Mouse (Mus musculus) adrenal gland, adult 2 months (tissue): Measurements from ENCODE around the gene Rbfox2. TPM values are rescaled to one million over a fixed set of nuclear protein-coding genes. Genes with fewer than 3 reads are reported as not detected.

Experiments used
- DNase-seq: peaks from one replicate; pipeline ENCODE4 v3.0.0; 2021
- polyA plus RNA-seq: library from polyadenylated mRNA; depleted of rRNA; stranded (reverse); fragments of >200 nt; gene quantifications from 2 replicates; pipeline ENCODE4 v1.2.3, GENCODE M21; 2012
- total RNA-seq, 2 experiments: library from RNA; stranded (reverse); gene quantifications; 2 replicates each; pipeline ENCODE4 v1.2.3; 2021

The Rbfox2 gene
- total and polyA plus RNA-seq, 3 experiments: 56.1 to 74.8 (median 68.7) TPM

DNA sequence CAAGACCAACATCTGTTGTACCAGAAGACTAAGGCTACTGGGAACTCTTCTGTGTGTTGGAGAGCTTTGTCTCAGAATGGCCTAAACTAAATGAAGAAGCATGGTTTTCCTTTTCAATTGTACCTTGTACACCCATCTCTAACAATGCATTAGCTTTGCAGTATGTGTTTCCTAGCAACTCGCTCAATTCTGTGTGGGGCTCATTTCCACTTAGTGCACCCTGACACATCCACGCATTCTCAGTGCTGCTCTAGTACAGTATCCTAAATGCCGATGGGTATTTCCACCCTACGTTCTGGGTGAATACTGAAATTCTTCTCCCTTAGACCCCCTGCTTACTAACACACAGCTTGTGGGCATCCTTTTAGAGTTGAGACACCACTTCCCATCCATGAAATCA lies 71.3 kb downstream of the Rbfox2 start:
- no peak for DNase-seq

DNA sequence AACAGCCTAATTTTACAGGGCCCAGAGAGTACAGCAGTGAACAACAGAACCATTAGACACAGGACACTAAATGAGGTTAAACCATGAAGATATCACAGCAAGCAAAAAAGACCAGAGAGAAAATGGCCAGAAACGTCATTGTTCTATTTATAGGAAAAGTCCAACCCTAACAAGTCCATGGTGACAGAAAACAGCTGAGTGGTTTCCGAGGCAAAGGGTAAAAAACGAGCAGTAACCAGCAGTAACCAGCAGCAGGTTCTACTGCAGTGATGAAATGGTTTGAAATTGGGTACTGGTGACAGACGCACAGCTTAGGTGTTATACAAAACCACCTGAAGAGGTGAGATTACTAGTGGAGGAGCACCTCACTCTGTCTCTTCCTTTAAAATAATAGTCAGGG lies 72.5 kb downstream of the Rbfox2 start:
- no peak for DNase-seq

DNA sequence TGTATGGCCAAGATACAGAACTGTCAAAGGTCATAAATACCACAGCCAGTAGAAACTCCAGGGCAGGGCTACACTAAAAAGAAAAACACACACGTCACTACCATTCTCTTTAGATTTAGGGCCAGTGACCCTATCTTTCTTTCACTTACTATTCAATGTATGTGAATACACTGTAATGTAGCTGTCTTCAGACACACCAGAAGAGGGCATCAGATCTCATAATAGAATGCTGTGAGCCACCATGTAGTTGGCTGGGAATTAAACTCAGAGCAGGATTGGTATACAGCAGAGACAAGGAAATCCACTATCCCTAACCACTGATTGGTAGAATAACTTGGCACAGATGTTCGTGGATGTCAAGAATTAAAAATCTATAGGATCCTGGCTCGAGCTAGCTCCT lies 76.7 kb downstream of the Rbfox2 start:
- no peak for DNase-seq

DNA sequence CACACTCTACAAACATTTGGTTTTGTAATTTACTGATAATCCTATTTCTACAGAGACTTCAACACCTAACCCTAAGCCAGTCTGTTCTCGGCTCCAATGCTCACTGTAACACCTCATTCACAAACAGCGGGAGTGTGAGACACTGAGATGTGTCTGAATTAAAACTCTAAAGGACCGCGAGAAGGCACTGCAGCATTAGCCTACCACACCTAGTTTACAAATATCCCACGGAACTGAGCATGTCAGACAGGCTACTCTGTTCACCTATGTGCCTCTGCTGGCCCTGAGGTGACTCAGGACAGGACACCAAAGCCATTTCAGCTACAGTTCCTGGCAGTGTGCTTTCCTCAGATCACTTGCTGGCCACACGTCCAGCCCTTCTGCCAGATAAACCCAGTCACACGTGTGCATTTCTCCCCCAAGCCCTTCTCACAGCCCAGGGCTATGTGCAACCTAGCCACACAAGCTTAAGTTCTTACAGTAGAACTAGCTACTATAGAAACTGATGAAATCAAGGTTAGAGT lies 79.9 kb downstream of the Rbfox2 start:
- no peak for DNase-seq

DNA sequence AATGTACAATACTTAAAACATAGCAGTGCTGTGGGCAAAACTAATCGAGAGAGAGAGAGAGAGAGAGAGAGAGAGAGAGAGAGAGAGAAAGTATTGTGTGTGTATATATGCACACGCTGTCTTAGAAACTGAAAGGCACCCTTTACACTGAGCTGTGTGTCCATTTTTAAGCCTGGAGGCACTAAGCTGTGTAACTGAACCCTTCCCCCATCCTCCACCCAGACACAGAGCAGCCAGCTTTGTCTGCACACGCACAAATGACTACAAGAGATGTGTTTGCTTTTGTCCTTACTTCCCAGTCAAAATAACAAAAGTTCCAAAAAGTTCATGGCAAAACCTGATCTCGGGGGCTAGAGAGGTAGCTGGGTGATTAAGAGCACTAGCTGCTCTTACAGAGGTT lies 80.9 kb downstream of the Rbfox2 start:
- DNase-seq: no peak

DNA sequence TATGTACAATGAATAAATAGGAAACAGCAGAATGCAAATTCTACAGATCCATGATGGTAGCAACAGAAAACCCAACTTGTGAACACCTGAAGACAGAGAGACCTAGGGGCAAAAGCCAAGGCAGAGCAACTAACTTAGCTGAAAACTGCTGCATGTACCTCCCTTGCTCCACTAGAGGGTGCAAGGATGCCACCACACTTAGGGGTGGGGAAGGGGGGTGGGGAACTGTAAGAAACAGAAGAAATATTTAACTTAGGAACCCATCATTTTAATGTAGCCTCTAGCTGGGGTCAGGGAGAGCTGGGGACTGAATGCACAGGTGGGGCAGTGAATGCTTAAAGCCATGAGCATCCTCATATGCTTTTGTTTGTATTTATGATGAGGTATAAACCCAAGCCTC lies 81.5 kb downstream of the Rbfox2 start:
- peak; percentile 35 for DNase-seq

DNA sequence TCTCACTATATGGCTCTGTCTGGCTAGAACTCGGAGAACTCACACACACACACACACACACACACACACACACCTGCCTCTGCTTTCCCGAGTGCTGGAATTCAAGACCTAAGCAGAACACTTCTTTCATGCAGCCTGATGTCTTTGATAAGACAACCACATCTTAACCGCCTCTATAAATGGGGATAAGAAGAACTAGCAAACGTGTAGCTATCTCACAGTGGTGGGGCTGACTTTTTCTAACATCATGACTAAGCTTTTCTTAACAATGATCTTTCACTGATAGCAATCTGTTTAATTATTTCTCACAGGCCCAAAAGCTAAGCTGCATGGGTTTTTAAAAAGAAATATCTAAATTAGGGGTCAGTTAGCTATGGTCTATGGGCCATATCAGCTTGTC lies 86.0 kb downstream of the Rbfox2 start:
- DNase-seq: no peak

DNA sequence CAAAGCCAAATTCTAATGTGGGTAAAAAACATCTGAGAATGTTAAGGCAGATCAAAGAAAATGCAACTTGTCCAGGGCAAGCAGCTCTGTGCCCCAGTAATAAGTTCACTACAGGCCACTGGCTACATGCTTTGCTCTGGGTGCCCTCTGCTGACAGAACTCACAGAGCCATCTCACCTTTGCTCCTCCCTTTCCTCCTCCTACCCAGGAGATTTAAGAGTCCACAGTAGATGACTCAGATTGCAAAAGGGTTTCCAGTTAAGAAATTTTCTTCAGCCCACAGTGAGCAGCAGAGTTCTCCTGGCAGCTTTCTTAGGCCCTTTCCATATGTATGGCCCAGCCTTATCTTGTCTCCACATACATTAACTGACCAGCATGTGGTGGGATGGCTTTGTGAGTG lies 86.7 kb downstream of the Rbfox2 start:
- peak; percentile 89 for DNase-seq

DNA sequence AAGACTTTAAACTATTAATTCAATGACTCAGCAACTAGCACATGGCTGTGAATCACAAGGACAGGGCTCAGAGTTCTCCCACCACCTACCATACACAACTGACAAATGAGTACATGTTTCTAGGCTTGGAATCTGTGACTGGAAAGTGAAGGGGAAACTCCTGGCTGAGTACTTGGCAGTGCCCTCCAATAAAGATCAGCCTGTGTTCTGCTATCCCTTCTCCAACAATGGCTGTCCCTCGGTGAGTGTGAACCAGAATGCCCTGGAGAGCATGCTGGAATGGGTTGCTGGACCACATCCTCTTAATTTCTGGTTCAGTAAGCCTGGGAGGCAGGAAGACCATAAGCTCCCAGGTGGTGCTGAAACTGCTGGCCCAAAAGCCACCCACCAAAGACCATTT lies 87.2 kb downstream of the Rbfox2 start:
- peak; percentile 57 for DNase-seq

DNA sequence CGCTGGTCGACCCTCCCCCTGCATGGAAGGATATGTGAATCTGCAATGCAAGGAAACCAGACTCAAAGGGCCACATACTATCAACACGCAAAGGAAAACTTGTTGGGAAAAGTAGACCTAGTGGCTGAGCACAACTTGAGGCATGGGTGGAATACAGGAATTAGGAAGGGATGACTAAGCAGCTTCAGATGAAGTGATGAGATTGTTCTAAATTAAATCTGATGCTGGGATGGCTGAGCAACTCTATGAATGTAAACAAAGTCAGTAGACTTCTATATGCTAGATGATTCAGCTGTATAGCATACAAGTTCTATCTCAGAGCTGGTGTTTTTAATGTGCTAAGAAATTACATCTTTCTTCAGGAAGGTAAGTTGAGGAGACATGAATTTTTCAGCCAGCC lies 88.8 kb downstream of the Rbfox2 start:
- DNase-seq: no peak

DNA sequence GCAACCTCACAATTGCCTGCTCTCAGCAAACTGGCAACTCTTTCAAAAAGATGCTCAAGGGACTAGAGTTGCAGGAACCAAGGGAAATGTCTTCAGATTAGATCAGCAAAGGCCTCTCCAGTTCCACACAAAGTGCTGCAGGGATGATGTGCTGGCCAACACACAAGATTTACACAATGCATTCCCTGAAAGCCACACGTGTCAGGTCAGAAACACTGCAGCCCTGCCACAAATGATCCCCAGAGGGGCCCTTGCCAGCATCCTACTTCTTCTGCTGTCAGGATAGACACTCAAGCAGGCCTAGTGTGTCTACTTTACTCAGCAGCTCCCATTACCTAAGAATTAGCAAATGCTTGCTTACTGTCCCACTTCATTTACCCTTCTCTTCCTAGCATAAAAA lies 89.3 kb downstream of the Rbfox2 start:
- no peak for DNase-seq

DNA sequence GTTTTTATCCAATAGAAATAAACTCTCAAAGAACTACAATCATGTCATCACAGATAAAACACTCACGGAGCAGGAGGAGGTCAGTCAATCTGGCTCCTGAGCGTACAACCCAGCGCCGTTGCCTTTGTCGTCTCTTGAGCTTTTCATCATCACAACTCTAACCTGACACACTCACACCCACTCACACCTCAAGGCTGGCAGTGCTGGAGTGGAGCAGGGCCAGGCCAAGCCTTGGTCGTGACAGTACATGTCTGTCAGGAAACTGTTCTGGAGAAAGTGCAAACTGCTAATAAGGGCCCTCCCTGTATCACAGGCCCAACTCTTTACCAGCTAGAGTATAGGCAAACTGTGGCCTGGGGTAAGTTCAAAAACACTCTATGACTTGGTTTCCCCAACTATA lies 90.1 kb downstream of the Rbfox2 start:
- DNase-seq: no peak

DNA sequence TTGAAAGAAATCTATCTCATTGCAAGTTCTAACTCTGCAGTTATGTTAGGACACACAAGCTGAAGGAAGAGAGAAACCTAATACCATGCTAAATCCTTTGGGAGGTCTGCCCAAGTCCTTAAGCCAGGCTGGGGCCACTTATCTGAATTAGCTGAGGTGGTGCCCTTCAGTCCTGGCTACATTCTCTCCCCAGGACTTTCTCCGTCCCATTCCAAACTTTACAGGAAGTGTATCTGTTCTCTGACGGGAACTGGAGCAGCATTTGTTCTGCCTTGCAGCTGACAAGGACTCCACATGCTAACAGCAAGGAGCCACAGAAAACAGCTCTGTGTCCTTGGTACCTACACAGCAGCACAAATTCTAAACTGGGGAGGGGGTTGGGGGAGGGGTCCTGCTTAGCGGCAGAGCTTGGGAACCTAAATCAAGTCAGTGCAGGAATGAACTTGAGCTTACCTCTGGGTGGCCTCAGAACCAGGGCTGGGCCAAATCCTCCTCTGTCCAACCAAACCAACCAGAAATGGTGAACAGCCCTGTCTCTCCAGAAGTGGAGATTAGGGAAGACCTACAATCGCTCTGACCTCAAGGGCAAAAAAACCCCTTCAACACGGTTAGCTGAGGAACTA lies 91.5 kb downstream of the Rbfox2 start:
- DNase-seq: no peak

DNA sequence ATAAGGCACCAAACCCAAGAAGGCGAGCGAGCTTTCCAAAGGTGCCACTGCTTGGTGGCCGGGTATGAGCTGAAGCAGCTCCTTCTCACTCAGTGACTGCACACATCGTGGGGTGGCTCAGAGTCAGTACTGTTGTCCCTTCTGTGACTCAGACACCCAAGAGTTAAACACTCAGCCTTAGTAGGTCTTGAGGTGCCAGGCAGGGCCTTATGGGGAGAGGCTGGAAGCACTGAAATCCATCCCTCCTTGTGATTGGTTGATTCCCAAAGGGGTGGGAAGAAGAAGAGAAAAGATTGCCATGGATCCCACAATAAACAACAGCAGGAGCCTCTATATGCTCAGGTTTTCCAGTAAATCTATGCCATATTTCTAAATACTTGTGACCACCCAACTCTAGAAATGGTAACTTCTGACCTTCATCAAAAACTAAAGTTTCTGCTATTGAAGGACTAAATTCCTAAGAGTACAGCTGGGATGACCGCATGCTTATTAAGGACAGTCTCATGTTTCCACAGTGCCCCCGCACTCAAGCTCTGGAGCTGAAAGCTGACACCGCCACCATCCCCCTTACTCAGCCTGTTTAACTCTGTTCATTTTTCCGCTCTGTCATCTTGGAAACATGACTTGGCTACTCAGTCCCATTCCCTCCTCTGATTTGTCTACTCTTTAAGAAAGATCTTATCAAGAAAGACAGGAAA lies 92.2 kb downstream of the Rbfox2 start:
- DNase-seq: no peak

DNA sequence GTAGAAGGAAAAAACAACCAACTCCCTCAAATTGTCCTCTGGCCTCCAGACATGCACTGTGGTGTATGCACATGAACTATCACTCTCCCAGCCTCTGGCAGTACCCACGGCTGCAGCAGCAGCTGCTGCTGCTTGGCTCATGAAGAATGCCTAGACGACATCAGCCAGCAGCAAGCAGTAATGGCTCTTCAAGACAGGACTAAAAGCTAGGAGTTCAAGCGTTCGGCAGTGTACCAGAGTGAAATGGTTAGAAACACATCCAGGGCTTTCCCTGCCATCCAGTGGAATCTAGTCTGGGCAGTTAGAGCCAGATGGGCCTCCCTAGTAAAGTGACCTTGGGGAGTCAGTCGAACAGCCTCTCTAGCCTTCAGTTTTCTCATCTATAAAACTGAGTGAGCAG lies 93.0 kb downstream of the Rbfox2 start:
- DNase-seq: no peak

DNA sequence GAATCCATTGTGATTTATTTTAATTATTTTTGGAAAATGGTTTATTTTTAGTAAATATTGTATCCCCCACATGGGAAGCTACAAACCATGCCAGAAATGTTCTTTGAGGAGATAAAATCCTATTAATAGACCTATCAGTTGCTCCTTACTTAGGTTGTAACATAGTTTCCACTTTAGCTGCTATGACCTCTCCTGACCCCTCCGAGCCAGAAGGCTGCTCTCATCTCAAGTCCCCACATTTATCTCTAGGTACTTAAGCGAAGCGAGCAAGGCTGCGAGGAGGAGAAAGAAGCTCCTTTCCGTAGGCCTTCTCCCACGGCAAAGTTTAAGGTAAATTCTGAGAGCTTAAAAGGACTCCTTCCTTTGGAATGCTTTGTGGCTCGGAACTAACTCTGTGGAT lies 94.0 kb downstream of the Rbfox2 start:
- no peak for DNase-seq

DNA sequence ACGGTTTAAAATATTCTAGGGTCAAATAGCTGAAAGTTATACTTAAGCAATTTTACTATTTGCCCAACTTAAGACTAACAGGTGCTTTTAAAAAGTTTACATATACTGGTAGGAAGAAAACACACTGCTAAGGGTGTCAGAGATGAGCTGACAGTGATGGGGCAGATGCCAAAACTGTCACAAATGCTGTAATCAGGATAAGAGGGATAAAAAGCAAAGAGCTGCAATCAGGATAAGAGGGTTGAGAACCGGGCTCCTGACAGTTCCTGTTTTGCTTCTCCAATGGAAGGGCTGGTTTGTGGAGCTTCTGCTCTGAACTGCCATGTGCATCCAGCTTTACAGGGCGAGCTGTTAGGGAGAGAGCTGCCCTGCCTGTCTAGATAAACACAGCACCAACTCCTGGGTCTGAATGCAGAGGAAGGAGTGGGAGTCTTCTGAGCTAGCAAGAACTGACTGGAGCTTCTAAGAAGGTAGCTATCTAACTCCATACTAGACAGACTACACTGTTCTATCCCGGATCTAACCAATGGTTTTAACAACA lies 94.5 kb downstream of the Rbfox2 start:
- DNase-seq: no peak

DNA sequence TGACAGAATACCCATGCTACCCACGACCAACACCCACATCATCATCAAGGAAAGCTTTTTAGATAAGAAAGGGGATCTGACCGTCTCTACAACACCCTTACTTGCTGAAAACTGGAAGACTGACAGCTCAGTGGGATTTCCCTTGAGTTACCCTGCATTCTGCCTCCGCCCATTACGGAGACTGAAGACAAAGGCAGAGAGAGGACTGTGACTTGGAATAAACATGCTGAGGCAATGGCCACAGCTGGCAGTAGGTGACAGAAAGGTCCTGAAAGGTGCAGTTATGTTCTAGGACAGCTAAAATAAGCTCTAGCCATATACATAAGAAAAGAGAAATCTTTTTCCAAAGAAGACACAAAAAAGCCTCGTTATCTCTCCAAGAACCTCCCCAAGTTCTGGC lies 99.8 kb downstream of the Rbfox2 start:
- DNase-seq: no peak

DNA sequence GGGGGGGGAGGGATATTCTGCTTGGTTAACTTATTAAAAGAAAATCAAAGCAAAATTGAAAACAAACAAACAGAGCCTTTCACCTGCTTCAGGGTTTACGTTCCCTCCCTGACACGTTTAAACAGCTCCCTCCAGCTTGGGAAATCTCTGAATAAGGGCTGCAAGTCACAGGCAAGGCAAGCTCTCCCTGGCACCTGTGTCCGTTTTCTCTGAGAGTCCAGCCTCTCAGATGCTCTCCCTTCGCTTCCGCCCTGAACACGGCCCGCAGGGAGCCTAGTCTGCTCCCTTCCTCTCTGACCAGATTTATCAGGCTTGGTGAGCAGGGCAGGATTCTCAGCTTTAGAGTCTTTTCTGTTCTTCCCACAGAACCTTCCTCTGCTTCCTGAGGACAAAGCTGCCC lies 101.9 kb downstream of the Rbfox2 start:
- no peak for DNase-seq

DNA sequence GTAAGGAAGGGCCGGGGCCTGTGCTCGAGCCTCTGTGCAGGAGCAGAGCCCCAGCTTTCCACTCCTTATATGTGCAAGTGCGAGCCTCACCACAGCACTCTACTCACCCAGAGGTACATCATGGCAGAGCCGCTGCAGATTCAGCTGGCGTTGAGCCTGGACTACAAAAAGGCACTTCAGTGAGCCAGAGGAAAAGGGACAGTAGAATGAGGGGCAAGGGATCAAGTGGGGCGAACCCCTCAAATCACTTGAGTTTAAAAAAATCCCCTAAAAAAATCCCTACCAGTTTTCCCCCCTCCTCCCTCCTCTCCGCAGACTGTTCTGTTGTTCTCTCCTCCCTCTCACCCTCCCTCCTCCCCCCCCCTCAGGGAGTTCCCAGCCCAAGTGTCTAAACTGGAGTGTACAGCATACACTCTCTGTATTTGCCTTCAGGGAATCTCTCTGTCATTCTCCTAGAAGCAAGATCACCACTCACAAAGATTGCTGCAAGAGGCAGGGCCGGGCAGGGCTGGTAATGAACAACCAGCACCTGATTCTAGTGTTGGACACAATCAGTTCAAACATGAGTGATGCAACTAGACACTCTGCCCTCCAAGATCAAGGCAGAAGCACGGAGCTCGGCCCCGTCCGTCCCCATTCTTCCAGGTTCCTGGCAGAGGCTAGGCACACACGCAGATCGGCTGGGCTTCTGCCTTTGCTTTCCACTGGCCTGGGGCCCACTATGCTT lies 103.4 kb downstream of the Rbfox2 start:
- peak; percentile 58 for DNase-seq

DNA sequence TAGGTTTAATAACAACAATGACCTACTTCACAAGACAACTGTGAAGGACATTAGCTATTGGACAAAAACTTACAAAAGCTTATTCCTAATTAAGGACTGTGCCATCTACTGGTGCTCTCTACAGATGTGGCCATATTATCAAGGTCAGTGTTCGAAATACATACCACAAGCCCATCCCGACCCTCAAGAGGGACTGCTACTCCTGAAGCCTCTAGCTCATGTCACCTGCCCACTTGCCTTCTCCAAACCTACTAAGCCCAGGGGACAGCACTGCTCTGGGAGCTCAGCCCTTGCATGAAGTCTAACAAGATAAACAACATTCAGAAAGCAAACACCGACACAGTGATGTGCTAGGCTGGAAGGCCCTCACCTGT lies 103.9 kb downstream of the Rbfox2 start:
- no peak for DNase-seq

DNA sequence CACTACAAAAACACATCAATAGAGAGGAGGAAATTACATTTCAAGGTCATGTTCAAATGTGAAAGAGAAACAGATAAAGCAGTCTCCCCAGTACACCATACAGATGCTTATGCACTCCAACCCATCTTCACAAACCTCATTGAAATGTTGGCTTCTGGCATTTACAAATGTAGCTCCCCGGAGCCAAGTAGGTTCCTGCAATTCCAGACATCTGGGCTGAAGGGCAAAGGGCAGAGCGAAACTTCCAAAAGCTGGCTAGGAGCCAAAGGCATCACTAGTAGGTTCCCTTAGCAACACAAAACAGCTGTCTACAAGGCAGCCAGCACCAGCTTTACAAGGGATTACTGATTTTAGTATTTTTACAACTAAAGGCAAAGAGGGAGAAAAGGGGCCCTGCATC lies 104.6 kb downstream of the Rbfox2 start:
- peak; percentile 76 for DNase-seq

DNA sequence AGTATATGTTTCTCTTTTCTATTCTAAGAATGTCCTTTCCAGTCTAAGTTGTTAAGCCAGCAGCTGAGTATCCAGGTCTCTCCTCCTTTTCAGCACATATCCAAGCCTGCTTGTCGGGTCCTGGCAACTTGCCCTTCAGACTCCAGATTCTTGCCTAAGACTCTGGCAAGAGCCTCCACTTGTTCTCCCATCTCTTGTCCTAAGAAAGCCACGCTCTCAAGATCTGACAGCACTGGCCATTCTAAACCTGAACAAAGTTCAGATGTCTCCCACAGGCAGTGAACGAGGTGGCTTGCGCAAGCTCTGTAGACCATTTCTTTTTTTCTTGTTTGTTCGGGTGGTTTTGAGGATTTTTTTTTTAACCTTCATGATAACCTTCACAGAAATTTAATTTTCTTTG lies 110.0 kb downstream of the Rbfox2 start:
- peak; percentile 66 for DNase-seq
